Mouse (Mus musculus) forebrain, embryonic 11.5 days (tissue): ENCODE measurements around the gene Cobl. TPM values are rescaled to one million over a fixed set of nuclear protein-coding genes. Genes with fewer than 3 reads are reported as not detected.
A peak's percentile ranks its signal among the peaks of the same experiment; 100 is the strongest.

Experiments
- ATAC-seq: fragments of 200-750 bp; cut with Nextera tagmentation; replicated peaks from 2 replicates; pipeline ENCODE4 v1.8.0; 2017; ENCODE audit warnings: moderate TSS enrichment; ENCODE audit not compliant: low FRiP score
- DNase-seq: peaks from one replicate; pipeline ENCODE4 v3.0.0-alpha.2; 2017; ENCODE audit warnings: low spot score
- H3K27ac ChIP-seq: fragments of 300-500 bp; sonication (generic); 2 replicates; pipeline ENCODE4 v1.5.1; 2014; ENCODE audit warnings: low read depth, low read length
- H3K27me3 ChIP-seq: fragments of 300-500 bp; sonication (generic); 2 replicates; pipeline ENCODE4 v1.6.1; 2014; ENCODE audit warnings: mild to moderate bottlenecking, low read length, mixed read lengths; ENCODE audit not compliant: control insufficient read depth, insufficient read depth
- H3K36me3 ChIP-seq: fragments of 300-500 bp; sonication (generic); 2 replicates; pipeline ENCODE4 v1.6.1; 2014; ENCODE audit warnings: mild to moderate bottlenecking, low read length, moderate library complexity, mixed read lengths; ENCODE audit not compliant: control insufficient read depth, insufficient read depth
- H3K4me1 ChIP-seq: fragments of 300-500 bp; sonication (generic); replicated peaks from 2 replicates; pipeline ENCODE4 v1.6.1; 2014; ENCODE audit warnings: low read length, mixed read lengths; ENCODE audit not compliant: control insufficient read depth, insufficient read depth
- H3K4me2 ChIP-seq: fragments of 300-500 bp; sonication (generic); 2 replicates; pipeline ENCODE4 v1.6.1; 2014; ENCODE audit warnings: low read depth, mild to moderate bottlenecking, low read length, moderate library complexity, mixed read lengths; ENCODE audit not compliant: severe bottlenecking
- H3K4me3 ChIP-seq: fragments of 300-500 bp; sonication (generic); 2 replicates; pipeline ENCODE4 v1.5.1; 2014; ENCODE audit warnings: low read depth, low read length
- H3K9ac ChIP-seq: fragments of 300-500 bp; sonication (generic); 2 replicates; pipeline ENCODE4 v1.6.1; 2014; ENCODE audit warnings: low read length
- H3K9me3 ChIP-seq: fragments of 300-500 bp; sonication (generic); 2 replicates; pipeline ENCODE4 v1.6.1; 2016; ENCODE audit warnings: low read length, mixed read lengths; ENCODE audit not compliant: control insufficient read depth
- WGBS: fragments of 180-500 bp; shearing (Covaris S2); extraction: QIAGEN DNeasy Blood & Tissue Kit; methylation state at CpG from one replicate; pipeline ENCODE4 v1.1.7; 2014; 5-methylcytosine and 5-hydroxymethylcytosine counted together
- polyA plus RNA-seq: library from polyadenylated mRNA; unstranded; fragments of >200 nt; fragmentation: Nextera tagmentation; extraction: Ambion mirVana; gene quantifications from 2 replicates; pipeline ENCODE4 v1.2.1, GENCODE M21; 2014

Gene Cobl
- polyA plus RNA-seq, 1 experiment from 2014 or later: 3.0 TPM

- ATAC-seq (no peak), DNase-seq (no peak)
- WGBS: 93% methylated on average over 7 of the region's 7 CpGs
- no peaks in the 10 kb centered on the region for H3K9me3 ChIP-seq
- no peaks in the 10 kb centered on the region for H3K4me1 ChIP-seq
- no peak overlapping the region for H3K27ac ChIP-seq
- H3K4me2 ChIP-seq: no peak overlapping the region
- H3K27me3 ChIP-seq: no peaks in the 10 kb centered on the region
- no peak overlapping the region for H3K4me3 ChIP-seq
- no peak overlapping the region for H3K9ac ChIP-seq
- no peaks in the 10 kb centered on the region for H3K36me3 ChIP-seq
Measured at GRCm38 (mm10) chr11:12416899-12417298, 47.9 kb downstream of the Cobl start.

DNA sequence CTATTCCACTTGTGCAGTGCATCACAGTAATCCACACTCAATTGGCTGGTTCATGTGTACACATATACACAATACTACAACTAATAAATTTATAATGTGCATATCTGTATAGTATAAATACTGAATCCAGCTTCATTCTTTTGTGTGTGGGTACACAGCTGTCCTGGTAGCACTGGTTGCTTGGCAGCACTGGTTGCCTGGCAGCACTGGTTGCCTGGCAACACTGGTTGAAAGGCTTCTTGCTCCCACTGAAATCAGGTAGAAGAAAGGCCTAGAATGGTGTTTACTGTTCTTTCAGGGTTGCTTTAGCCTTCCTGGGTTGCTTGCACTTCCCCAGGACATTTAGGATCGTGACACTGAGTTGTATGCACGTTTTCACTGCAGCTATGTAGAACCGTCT, 49.4 kb downstream of the Cobl start:
- Histone ChIP-seq H3K27me3 (no peaks in the 10 kb centered on the region), H3K4me1 (no peaks in the 10 kb centered on the region), H3K9ac (no peak overlapping the region), H3K4me3 (no peak overlapping the region), H3K9me3 (no peaks in the 10 kb centered on the region), H3K36me3 (no peaks in the 10 kb centered on the region), H3K4me2 (no peak overlapping the region), H3K27ac (no peak overlapping the region)
- DNase-seq (peak; percentile 83), ATAC-seq (peak; percentile 95)
- WGBS: 31% methylated on average over 3 of the region's 3 CpGs

DNA sequence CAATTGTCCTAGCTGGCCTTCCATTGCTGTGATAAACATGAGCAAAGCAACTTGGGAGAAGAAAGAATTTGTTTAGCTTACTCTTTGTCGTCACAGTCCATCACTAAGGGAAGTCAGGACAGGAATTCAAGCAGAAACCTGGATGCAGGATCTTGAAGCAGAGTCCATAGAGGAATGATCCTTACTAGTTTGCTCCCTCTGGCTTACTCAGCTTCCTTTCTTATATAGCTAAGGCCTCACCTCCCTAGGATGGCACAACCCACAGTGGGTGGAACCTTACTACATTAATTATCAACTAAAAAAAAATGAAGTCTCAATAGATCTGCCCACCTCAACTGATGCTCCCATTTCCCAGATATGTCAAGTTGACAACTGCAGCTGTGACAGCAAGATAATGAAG, 52.8 kb downstream of the Cobl start:
- H3K4me3 ChIP-seq: no peak overlapping the region
- no peak for DNase-seq
- 75% methylated on average over 1 of the region's 1 CpGs for WGBS

GRCm38 (mm10) chr11:12411075-12411807, 53.5 kb downstream of the Cobl start:
- H3K27ac ChIP-seq: no peak overlapping the region
- no peaks in the 10 kb centered on the region for H3K36me3 ChIP-seq
- 90% methylated on average over 4 of the region's 4 CpGs for WGBS
- H3K27me3 ChIP-seq: no peaks in the 10 kb centered on the region
- no peaks in the 10 kb centered on the region for H3K4me1 ChIP-seq
- ATAC-seq (no peak), DNase-seq (no peak)
- H3K4me2 ChIP-seq: no peak overlapping the region
- no peak overlapping the region for H3K9ac ChIP-seq
- no peak overlapping the region for H3K4me3 ChIP-seq
- no peaks in the 10 kb centered on the region for H3K9me3 ChIP-seq

More for the DNA sequence above, 52.8 kb downstream of the Cobl start:
- Histone ChIP-seq H3K4me1 (no peaks in the 10 kb centered on the region), H3K27ac (no peak overlapping the region), H3K9me3 (no peaks in the 10 kb centered on the region), H3K36me3 (no peaks in the 10 kb centered on the region), H3K9ac (no peak overlapping the region), H3K27me3 (no peaks in the 10 kb centered on the region), H3K4me2 (no peak overlapping the region)
- ATAC-seq: no peak

DNA sequence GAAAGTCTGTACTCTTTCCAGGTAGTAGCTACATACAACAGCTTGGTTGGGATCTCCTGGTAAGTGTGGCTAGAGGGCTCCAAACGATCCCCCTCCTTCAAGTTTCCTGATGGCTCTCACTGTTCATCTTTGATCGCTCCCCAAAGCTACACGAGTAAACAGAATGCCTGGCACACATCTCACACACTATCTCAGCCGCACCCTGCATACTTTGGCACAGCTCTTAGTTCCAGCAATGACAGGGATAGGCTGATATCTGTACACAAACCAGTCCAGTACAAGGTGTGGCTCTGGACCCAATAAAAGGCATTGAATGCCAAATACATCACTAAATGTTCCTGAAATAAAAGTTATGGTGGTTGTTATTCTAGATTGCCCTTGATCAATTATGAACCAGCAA, 55.3 kb downstream of the Cobl start:
- Histone ChIP-seq H3K4me2 (no peak overlapping the region), H3K9me3 (no peaks in the 10 kb centered on the region), H3K36me3 (no peaks in the 10 kb centered on the region), H3K4me3 (no peak overlapping the region), H3K4me1 (no peaks in the 10 kb centered on the region), H3K9ac (no peak overlapping the region), H3K27ac (no peak overlapping the region), H3K27me3 (no peaks in the 10 kb centered on the region)
- no peak for DNase-seq
- no peak for ATAC-seq
- 87% methylated on average over 4 of the region's 4 CpGs for WGBS

GRCm38 (mm10) chr11:12407834-12408233, 56.9 kb downstream of the Cobl start:
- no peak overlapping the region for H3K27ac ChIP-seq
- no peak for ATAC-seq

DNA sequence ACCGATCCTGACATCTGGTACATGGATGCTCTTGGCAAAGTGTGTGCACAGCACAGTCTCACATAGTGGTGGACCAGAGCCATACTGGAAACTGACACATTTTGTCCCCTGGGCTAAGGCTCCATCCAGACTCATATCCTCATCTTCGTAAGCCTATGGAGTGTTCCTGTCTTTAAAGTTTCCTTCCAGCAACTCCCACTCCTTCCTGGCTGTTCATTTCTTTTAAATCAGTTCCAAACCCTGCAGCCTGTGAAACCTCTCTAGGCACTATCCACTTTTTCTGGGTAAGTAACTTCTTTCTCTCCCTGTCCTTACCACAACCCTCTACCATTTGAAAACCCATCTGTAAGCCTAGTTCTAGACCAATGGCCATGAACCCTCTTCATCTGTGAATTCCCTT, 64.9 kb downstream of the Cobl start:
- ATAC-seq (no peak), DNase-seq (no peak)
- Histone ChIP-seq H3K9me3 (no peaks in the 10 kb centered on the region), H3K9ac (no peak overlapping the region), H3K4me3 (no peak overlapping the region), H3K27me3 (no peaks in the 10 kb centered on the region), H3K27ac (no peak overlapping the region), H3K4me1 (no peaks in the 10 kb centered on the region), H3K36me3 (no peaks in the 10 kb centered on the region), H3K4me2 (no peak overlapping the region)
- 100% methylated on average over 2 of the region's 2 CpGs for WGBS

More at GRCm38 (mm10) chr11:12407834-12408233, 56.9 kb downstream of the Cobl start:
- no peak overlapping the region for H3K9ac ChIP-seq
- H3K4me1 ChIP-seq: no peaks in the 10 kb centered on the region
- H3K9me3 ChIP-seq: no peaks in the 10 kb centered on the region
- DNase-seq: no peak
- no peak overlapping the region for H3K4me3 ChIP-seq
- H3K36me3 ChIP-seq: no peaks in the 10 kb centered on the region
- WGBS: 93% methylated on average over 6 of the region's 6 CpGs
- no peaks in the 10 kb centered on the region for H3K27me3 ChIP-seq
- H3K4me2 ChIP-seq: no peak overlapping the region

- no peak overlapping the region for H3K4me2 ChIP-seq
- ATAC-seq (no peak), DNase-seq (no peak)
Measured at GRCm38 (mm10) chr11:12396196-12396595, 68.6 kb downstream of the Cobl start.

GRCm38 (mm10) chr11:12394701-12395100, 70.1 kb downstream of the Cobl start:
- H3K4me2 ChIP-seq: no peak overlapping the region
- H3K4me3 ChIP-seq: no peak overlapping the region
- H3K27ac ChIP-seq: no peak overlapping the region
- no peaks in the 10 kb centered on the region for H3K36me3 ChIP-seq
- H3K27me3 ChIP-seq: no peaks in the 10 kb centered on the region
- H3K4me1 ChIP-seq: no peaks in the 10 kb centered on the region
- H3K9ac ChIP-seq: no peak overlapping the region
- H3K9me3 ChIP-seq: no peaks in the 10 kb centered on the region
- 76% methylated on average over 1 of the region's 1 CpGs for WGBS
- ATAC-seq (no peak), DNase-seq (no peak)

More at GRCm38 (mm10) chr11:12396196-12396595, 68.6 kb downstream of the Cobl start:
- H3K36me3 ChIP-seq: no peaks in the 10 kb centered on the region
- no peak overlapping the region for H3K9ac ChIP-seq
- H3K27ac ChIP-seq: no peak overlapping the region
- no peak overlapping the region for H3K4me3 ChIP-seq
- no peaks in the 10 kb centered on the region for H3K9me3 ChIP-seq
- no peaks in the 10 kb centered on the region for H3K4me1 ChIP-seq
- H3K27me3 ChIP-seq: no peaks in the 10 kb centered on the region
